Mouse (Mus musculus) cerebellum, postnatal 25 days (tissue): Measurements from ENCODE around the gene Srrm1.

ENCODE experiments used
- DNase-seq, 2 experiments: peaks; one replicate each; pipeline ENCODE4 v3.0.0; 2021; ENCODE audit warnings: mixed read lengths in 2 of 2

Gene Srrm1

GRCm38 (mm10) chr4:135271881-135272616, 81.1 kb downstream of the Srrm1 start:
- peak in 1 of 2 experiments; percentile 68 for DNase-seq

- peak; percentile 14 to 19 for DNase-seq
These were observed 81.7 kb downstream of the Srrm1 start for GRCm38 (mm10) chr4:135271419-135271828.
